Mouse (Mus musculus) heart, embryonic 15.5 days (tissue): ENCODE data around the gene Spata2. TPM values are rescaled to one million over a fixed set of nuclear protein-coding genes. Genes with fewer than 3 reads are reported as not detected.

Experiments
- ATAC-seq: fragments of 200-750 bp; cut with Nextera tagmentation; replicated peaks from 2 replicates; pipeline ENCODE4 v1.8.0; 2017; ENCODE audit warnings: low read depth, moderate TSS enrichment; ENCODE audit not compliant: insufficient number of reproducible peaks, insufficient read depth, low FRiP score
- H3K27ac ChIP-seq: fragments of 300-500 bp; sonication (generic); 2 replicates; pipeline ENCODE4 v1.5.1; 2015; ENCODE audit warnings: mild to moderate bottlenecking, inconsistent platforms
- H3K27me3 ChIP-seq: fragments of 300-500 bp; sonication (generic); 2 replicates; pipeline ENCODE4 v1.6.1; 2015; ENCODE audit warnings: inconsistent platforms
- H3K36me3 ChIP-seq: fragments of 300-500 bp; sonication (generic); 2 replicates; pipeline ENCODE4 v1.6.1; 2015; ENCODE audit warnings: mild to moderate bottlenecking, inconsistent platforms
- H3K4me1 ChIP-seq: fragments of 300-500 bp; sonication (generic); replicated peaks from 2 replicates; pipeline ENCODE4 v1.6.1; 2015; ENCODE audit warnings: inconsistent platforms
- H3K4me2 ChIP-seq: fragments of 300-500 bp; sonication (generic); 2 replicates; pipeline ENCODE4 v1.6.1; 2015; ENCODE audit warnings: inconsistent platforms, mild to moderate bottlenecking, moderate library complexity
- H3K4me3 ChIP-seq: fragments of 300-500 bp; sonication (generic); 2 replicates; pipeline ENCODE4 v1.5.1; 2015; ENCODE audit warnings: mild to moderate bottlenecking, inconsistent platforms
- H3K9ac ChIP-seq: fragments of 300-500 bp; sonication (generic); 2 replicates; pipeline ENCODE4 v1.6.1; 2015; ENCODE audit warnings: mild to moderate bottlenecking, inconsistent platforms
- H3K9me3 ChIP-seq: fragments of 300-500 bp; sonication (generic); replicated peaks from 2 replicates; pipeline ENCODE4 v1.6.1; 2016; ENCODE audit warnings: inconsistent platforms
- WGBS: fragments of 180-500 bp; shearing (Covaris S2); methylation state at CpG from one replicate; pipeline ENCODE4 v1.1.7; 2015; ENCODE audit warnings: mixed read lengths; 5-methylcytosine and 5-hydroxymethylcytosine counted together
- polyA plus RNA-seq: library from polyadenylated mRNA; unstranded; fragments of >200 nt; fragmentation: Nextera tagmentation; extraction: Ambion mirVana; gene quantifications from 2 replicates; pipeline ENCODE4 v1.2.1, GENCODE M21; 2015

Gene Spata2
- polyA plus RNA-seq, 1 experiment from 2014 or later: 13.8 TPM

- no peaks in the 10 kb centered on the region for H3K9me3 ChIP-seq
- ATAC-seq: no peak
- H3K9ac ChIP-seq: no peak overlapping the region
- H3K4me2 ChIP-seq: no peak overlapping the region
- H3K36me3 ChIP-seq: no peaks in the 10 kb centered on the region
- H3K4me3 ChIP-seq: no peak overlapping the region
- peaks cover 18% of the 10 kb centered on the region for H3K4me1 ChIP-seq
- peaks cover 18% of the 10 kb centered on the region for H3K27me3 ChIP-seq
- no peak overlapping the region for H3K27ac ChIP-seq
Observed at GRCm38 (mm10) chr2:167533880-167534279, 41.2 kb upstream of the Spata2 start.

- peaks cover 3% of the 10 kb centered on the region for H3K4me1 ChIP-seq
- H3K9ac ChIP-seq: no peak overlapping the region
- peaks cover 16% of the 10 kb centered on the region for H3K27me3 ChIP-seq
- WGBS: 18% methylated on average over 13 of the region's 13 CpGs
- ATAC-seq: 0 out of 2 replicates have a peak, but pooled peaks have one; percentile 28
- no peak overlapping the region for H3K27ac ChIP-seq
- H3K4me2 ChIP-seq: no peak overlapping the region
- H3K9me3 ChIP-seq: no peaks in the 10 kb centered on the region
- H3K36me3 ChIP-seq: no peaks in the 10 kb centered on the region
- H3K4me3 ChIP-seq: no peak overlapping the region
Observed at GRCm38 (mm10) chr2:167532131-167532530, 39.4 kb upstream of the Spata2 start.

GRCm38 (mm10) chr2:167530536-167530935 lies 37.8 kb upstream of the Spata2 start:
- H3K4me1 ChIP-seq: 0 out of 2 replicates have a peak, but pooled peaks cover 3% of the 10 kb centered on the region

GRCm38 (mm10) chr2:167529935-167530513 lies 37.3 kb upstream of the Spata2 start:
- H3K27ac ChIP-seq: no peak overlapping the region
- 60% methylated on average over 5 of the region's 5 CpGs for WGBS
- peaks cover 4% of the 10 kb centered on the region; the same call in 1 of the 2 replicates for H3K27me3 ChIP-seq
- no peaks in the 10 kb centered on the region for H3K9me3 ChIP-seq
- H3K36me3 ChIP-seq: no peaks in the 10 kb centered on the region
- no peak overlapping the region for H3K4me2 ChIP-seq
- H3K4me1 ChIP-seq: 0 out of 2 replicates have a peak, but pooled peaks cover 3% of the 10 kb centered on the region
- H3K9ac ChIP-seq: no peak overlapping the region
- no peak overlapping the region for H3K4me3 ChIP-seq
- no peak for ATAC-seq

More at GRCm38 (mm10) chr2:167530536-167530935, 37.8 kb upstream of the Spata2 start:
- H3K27ac ChIP-seq: no peak overlapping the region
- no peaks in the 10 kb centered on the region for H3K9me3 ChIP-seq
- H3K27me3 ChIP-seq: peaks cover 4% of the 10 kb centered on the region; the same call in 1 of the 2 replicates
- no peak overlapping the region for H3K4me2 ChIP-seq
- H3K9ac ChIP-seq: no peak overlapping the region
- WGBS: 64% methylated on average over 4 of the region's 4 CpGs
- no peak for ATAC-seq
- H3K4me3 ChIP-seq: no peak overlapping the region
- no peaks in the 10 kb centered on the region for H3K36me3 ChIP-seq

- peaks cover 4% of the 10 kb centered on the region; the same call in 1 of the 2 replicates for H3K27me3 ChIP-seq
- H3K27ac ChIP-seq: no peak overlapping the region
- ATAC-seq: no peak
- H3K9me3 ChIP-seq: no peaks in the 10 kb centered on the region
- H3K4me3 ChIP-seq: no peak overlapping the region
- H3K9ac ChIP-seq: no peak overlapping the region
- WGBS: 20% methylated on average over 5 of the region's 5 CpGs
- H3K36me3 ChIP-seq: no peaks in the 10 kb centered on the region
- H3K4me1 ChIP-seq: 0 out of 2 replicates have a peak, but pooled peaks cover 3% of the 10 kb centered on the region
- H3K4me2 ChIP-seq: no peak overlapping the region
Observed at GRCm38 (mm10) chr2:167528278-167528677, 35.6 kb upstream of the Spata2 start.

- peaks cover 26% of the 10 kb centered on the region for H3K36me3 ChIP-seq
- peaks cover 3% of the 10 kb centered on the region for H3K4me1 ChIP-seq
- H3K9me3 ChIP-seq: no peaks in the 10 kb centered on the region
- H3K27me3 ChIP-seq: no peaks in the 10 kb centered on the region
- no peak overlapping the region for H3K4me3 ChIP-seq
- no peak overlapping the region for H3K9ac ChIP-seq
- no peak for ATAC-seq
- no peak overlapping the region for H3K4me2 ChIP-seq
- WGBS: 74% methylated on average over 5 of the region's 5 CpGs
- H3K27ac ChIP-seq: no peak overlapping the region
Observed at GRCm38 (mm10) chr2:167519606-167520252, 27.0 kb upstream of the Spata2 start.

GRCm38 (mm10) chr2:167515688-167516087 lies 23.0 kb upstream of the Spata2 start:
- Histone ChIP-seq H3K27ac (no peak overlapping the region), H3K4me3 (no peak overlapping the region), H3K27me3 (no peaks in the 10 kb centered on the region), H3K9me3 (no peaks in the 10 kb centered on the region), H3K9ac (no peak overlapping the region), H3K4me1 (peaks cover 11% of the 10 kb centered on the region), H3K36me3 (peaks cover 61% of the 10 kb centered on the region), H3K4me2 (no peak overlapping the region)
- 89% methylated on average over 5 of the region's 5 CpGs for WGBS
- ATAC-seq: no peak

GRCm38 (mm10) chr2:167514641-167515040 lies 22.0 kb upstream of the Spata2 start:
- no peak overlapping the region for H3K27ac ChIP-seq
- WGBS: 90% methylated on average over 4 of the region's 4 CpGs
- no peak for ATAC-seq

GRCm38 (mm10) chr2:167512970-167513369 lies 20.3 kb upstream of the Spata2 start:
- Histone ChIP-seq H3K36me3 (peaks cover 73% of the 10 kb centered on the region), H3K4me3 (no peak overlapping the region), H3K4me1 (peaks cover 23% of the 10 kb centered on the region), H3K4me2 (no peak overlapping the region), H3K27ac (no peak overlapping the region), H3K9ac (no peak overlapping the region), H3K27me3 (no peaks in the 10 kb centered on the region), H3K9me3 (no peaks in the 10 kb centered on the region)
- 92% methylated on average over 5 of the region's 5 CpGs for WGBS
- no peak for ATAC-seq

More at GRCm38 (mm10) chr2:167514641-167515040, 22.0 kb upstream of the Spata2 start:
- no peaks in the 10 kb centered on the region for H3K9me3 ChIP-seq
- no peak overlapping the region for H3K4me2 ChIP-seq
- H3K4me3 ChIP-seq: no peak overlapping the region
- peaks cover 19% of the 10 kb centered on the region for H3K4me1 ChIP-seq
- no peak overlapping the region for H3K9ac ChIP-seq
- no peaks in the 10 kb centered on the region for H3K27me3 ChIP-seq
- H3K36me3 ChIP-seq: peaks cover 61% of the 10 kb centered on the region

GRCm38 (mm10) chr2:167512365-167512764 lies 19.7 kb upstream of the Spata2 start:
- Histone ChIP-seq H3K9ac (no peak overlapping the region), H3K27ac (no peak overlapping the region), H3K27me3 (no peaks in the 10 kb centered on the region), H3K4me2 (no peak overlapping the region), H3K4me1 (peaks cover 26% of the 10 kb centered on the region), H3K4me3 (no peak overlapping the region), H3K9me3 (no peaks in the 10 kb centered on the region), H3K36me3 (peaks cover 70% of the 10 kb centered on the region)
- no peak for ATAC-seq
- WGBS: 93% methylated on average over 9 of the region's 9 CpGs

GRCm38 (mm10) chr2:167510485-167510884 lies 17.8 kb upstream of the Spata2 start:
- 41% methylated on average over 3 of the region's 3 CpGs for WGBS
- H3K9ac ChIP-seq: peak overlapping the region; percentile 9; the same call in 1 of the 2 replicates
- ATAC-seq: 0 out of 2 replicates have a peak, but pooled peaks have one; percentile 41
- H3K27ac ChIP-seq: peak overlapping the region; percentile 83
- no peaks in the 10 kb centered on the region for H3K9me3 ChIP-seq
- peaks cover 36% of the 10 kb centered on the region for H3K4me1 ChIP-seq
- H3K4me2 ChIP-seq: peak overlapping the region; percentile 32
- H3K36me3 ChIP-seq: peaks cover 55% of the 10 kb centered on the region
- H3K4me3 ChIP-seq: no peak overlapping the region
- no peaks in the 10 kb centered on the region for H3K27me3 ChIP-seq
